Mouse (Mus musculus) cortical plate, adult 2 months (tissue): Measurements from ENCODE around the gene Pnpla5.

Experiments
- CTCF ChIP-seq: fragments of 200-500 bp; IDR thresholded peaks from 2 replicates; pipeline ENCODE4 v1.5.1; 2011; ENCODE audit warnings: mild to moderate bottlenecking, control low read depth, low read length; ENCODE audit not compliant: insufficient read depth; ENCODE audit errors: extremely low read depth
- POLR2A ChIP-seq: fragments of 200-500 bp; IDR thresholded peaks from 2 replicates; pipeline ENCODE4 v1.6.1; 2011; ENCODE audit warnings: mild to moderate bottlenecking, low read length, control low read depth; ENCODE audit not compliant: insufficient read depth; ENCODE audit errors: extremely low read depth

DNA sequence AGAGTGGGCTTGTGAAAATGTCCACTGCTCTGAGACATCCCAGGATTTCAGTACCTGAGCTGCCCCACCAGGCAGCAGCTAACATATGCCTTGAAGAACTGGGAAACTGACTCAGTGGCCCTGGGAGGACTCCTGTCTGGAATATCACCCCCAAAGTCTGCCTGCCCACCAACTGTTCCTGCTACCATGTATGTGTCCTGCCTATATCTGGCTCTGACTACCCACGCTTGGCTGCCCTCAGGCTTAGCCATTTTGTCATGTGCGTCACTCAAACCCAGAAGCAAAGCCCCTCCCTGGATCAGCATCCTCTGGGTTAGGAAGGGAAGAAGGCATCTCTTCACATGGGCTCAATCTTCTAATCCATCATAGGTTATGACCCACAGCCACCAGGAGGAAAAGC is 43.5 kb downstream of the Pnpla5 start:
- no peak for TF ChIP-seq CTCF
- TF ChIP-seq POLR2A, result no peak
